Mouse (Mus musculus) myocyte (in vitro differentiated cells): ENCODE measurements around the gene Cdk7.

Experiments
- MAX ChIP-seq: IDR thresholded peaks from one replicate; pipeline ENCODE4 v1.6.1; 2011; ENCODE audit warnings: low read depth, mild to moderate bottlenecking, control low read depth
- MYOD1 ChIP-seq, 3 experiments: IDR thresholded peaks; one replicate each; pipeline ENCODE4 v1.6.1; 2011; ENCODE audit warnings: control low read depth in 2 of 3, low read depth in 2 of 3, mild to moderate bottlenecking in 2 of 3, moderate library complexity in 1 of 3; ENCODE audit not compliant: insufficient read length in 2 of 3, control insufficient read depth in 1 of 3
- MYOG ChIP-seq, 3 experiments: IDR thresholded peaks; one replicate each; pipeline ENCODE4 v1.6.1; 2011; ENCODE audit warnings: control low read depth in 2 of 3, low read depth in 2 of 3, mild to moderate bottlenecking in 2 of 3; ENCODE audit not compliant: insufficient read length in 2 of 3, control insufficient read depth in 1 of 3, insufficient read depth in 1 of 3
- POLR2A ChIP-seq: IDR thresholded peaks from one replicate; pipeline ENCODE4 v1.6.1; 2011; ENCODE audit warnings: low read depth, mild to moderate bottlenecking, control low read depth, moderate library complexity; ENCODE audit not compliant: insufficient read length
- POLR2AphosphoS2 ChIP-seq: IDR thresholded peaks from one replicate; pipeline ENCODE4 v1.6.1; 2011; ENCODE audit warnings: low read depth, control low read depth; ENCODE audit not compliant: insufficient read length
- SRF ChIP-seq: IDR thresholded peaks from one replicate; pipeline ENCODE4 v1.6.1; 2011; ENCODE audit warnings: low read depth; ENCODE audit not compliant: control insufficient read depth, insufficient read length

- no peak for TF ChIP-seq MYOD1 (IDR thresholded peaks at IDR 0.05; ENCODE audit: control insufficient read depth in 1 of 3, insufficient read length in 2 of 3, low read depth in 2 of 3)
- no peak for TF ChIP-seq POLR2A
- TF ChIP-seq SRF, result no peak
- TF ChIP-seq POLR2AphosphoS2, result no peak
- TF ChIP-seq MAX, result no peak
- no peak for TF ChIP-seq MYOG (IDR thresholded peaks at IDR 0.05; ENCODE audit: control insufficient read depth in 1 of 3, insufficient read depth in 1 of 3, insufficient read length in 2 of 3, low read depth in 2 of 3)
These were observed 47.9 kb downstream of the Cdk7 start for GRCm38 (mm10) chr13:100682837-100683236.
